Mouse (Mus musculus) bone marrow macrophage, adult 2 months (primary cell): ENCODE results near the gene Tmem26. TPM values are rescaled to one million over a fixed set of nuclear protein-coding genes. Genes with fewer than 3 reads are reported as not detected.
A peak's percentile ranks its signal among the peaks of the same experiment; 100 is the strongest.
"Not testable (repeated sequence)": the region's sequence is repeated elsewhere in the genome, so short reads cannot be mapped to it uniquely, and the experiment has no call there.

Experiments
- H3K27ac ChIP-seq: 2 replicates; pipeline ENCODE4 v1.5.1; 2012; ENCODE audit warnings: low read depth, low read length; ENCODE audit not compliant: insufficient read depth
- H3K4me1 ChIP-seq: 2 replicates; pipeline ENCODE4 v1.6.1; 2012; ENCODE audit warnings: low read length; ENCODE audit not compliant: control insufficient read depth, insufficient read depth
- H3K4me3 ChIP-seq: 2 replicates; pipeline ENCODE4 v1.5.1; 2012; ENCODE audit warnings: mild to moderate bottlenecking, low read length, moderate library complexity; ENCODE audit not compliant: insufficient read depth
- CTCF ChIP-seq: IDR thresholded peaks from 2 replicates; pipeline ENCODE4 v1.5.1; 2012; ENCODE audit warnings: low read depth, mild to moderate bottlenecking, low read length, moderate library complexity
- POLR2A ChIP-seq: IDR thresholded peaks from 2 replicates; pipeline ENCODE4 v1.6.1; 2012; ENCODE audit warnings: mild to moderate bottlenecking, low read depth, low read length, borderline replicate concordance
- polyA plus RNA-seq: library from polyadenylated mRNA; stranded (reverse); fragments of >200 nt; gene quantifications from 2 replicates; pipeline ENCODE4 v1.2.4, GENCODE M21; 2012; ENCODE audit not compliant: missing spikeins, insufficient read depth, insufficient read length

Tmem26 gene
- polyA plus RNA-seq, 1 experiment, result 0.32 TPM

DNA sequence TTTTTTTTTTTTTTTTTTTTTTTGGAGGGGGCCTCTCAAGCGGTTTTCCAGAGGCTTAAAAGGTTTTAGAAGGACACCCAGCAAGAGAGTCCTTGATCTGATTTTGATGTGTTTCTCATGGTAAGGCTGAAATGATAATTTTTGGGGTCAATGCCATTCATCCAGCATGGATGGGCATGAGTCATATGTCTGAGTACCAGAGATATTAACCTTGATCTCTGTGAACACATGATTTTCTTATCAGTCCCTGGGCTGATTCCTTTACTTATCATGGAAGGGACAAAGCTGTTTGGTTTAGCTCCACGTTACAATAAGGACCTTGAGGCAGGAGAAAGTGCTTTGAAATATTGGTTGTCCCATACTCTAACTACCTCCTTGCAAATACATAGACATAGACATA, 10.5 kb upstream of the Tmem26 start:
- no peak overlapping the region for H3K4me3 ChIP-seq
- H3K4me1 ChIP-seq, result peaks cover 5% of the 10 kb centered on the region; the same call in 1 of the 2 replicates
- H3K27ac ChIP-seq, result no peak overlapping the region
- TF ChIP-seq POLR2A, result no peak
- no peak for TF ChIP-seq CTCF

DNA sequence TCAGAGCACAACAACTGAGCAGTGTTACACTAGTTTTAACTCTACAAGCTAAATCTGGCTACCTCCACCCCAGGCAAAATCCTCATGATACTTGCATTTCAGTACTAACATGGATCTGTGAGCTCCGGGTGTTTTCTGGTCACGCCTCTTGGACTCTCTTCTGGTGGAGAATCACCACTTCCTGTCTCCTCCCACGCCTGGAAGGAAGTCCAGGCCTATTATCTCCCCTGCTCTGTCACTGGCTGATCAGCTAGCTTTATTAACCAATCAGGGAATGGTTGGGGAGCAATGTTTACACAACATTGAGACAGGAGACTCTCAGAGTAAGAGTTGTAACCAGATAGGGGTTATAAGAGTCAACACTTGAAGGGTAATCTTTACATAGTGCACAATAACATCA, 9.1 kb upstream of the Tmem26 start:
- Histone ChIP-seq H3K4me1 (peaks cover 5% of the 10 kb centered on the region; the same call in 1 of the 2 replicates), H3K27ac (no peak overlapping the region), H3K4me3 (no peak overlapping the region)
- TF ChIP-seq POLR2A (no peak), CTCF (no peak)

- Histone ChIP-seq H3K4me1 (peaks cover 5% of the 10 kb centered on the region; the same call in 1 of the 2 replicates), H3K27ac (no peak overlapping the region), H3K4me3 (no peak overlapping the region)
- TF ChIP-seq POLR2A, result no peak
- TF ChIP-seq CTCF, result no peak
Measured at GRCm38 (mm10) chr10:68715396-68715795, 8.1 kb upstream of the Tmem26 start.

DNA sequence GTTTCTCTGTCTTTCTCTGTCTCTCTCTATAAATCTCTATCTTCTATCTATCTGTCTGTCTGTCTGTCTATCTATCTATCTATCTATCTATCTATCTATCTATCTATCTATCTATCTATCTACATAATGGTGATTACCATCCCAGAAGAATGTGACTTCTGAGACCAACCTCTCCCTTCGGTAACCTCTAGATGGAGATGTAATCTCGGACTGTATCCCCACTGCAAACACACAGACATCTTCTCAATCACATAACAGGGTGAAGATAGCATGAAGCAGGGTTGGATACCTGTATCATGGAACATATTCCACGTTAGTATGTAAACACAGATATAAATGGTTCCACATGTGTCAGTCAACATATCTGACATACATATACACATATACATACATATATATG, 5.1 kb upstream of the Tmem26 start:
- no peak for TF ChIP-seq CTCF
- no peak for TF ChIP-seq POLR2A
- Histone ChIP-seq H3K4me1 (peaks cover 3% of the 10 kb centered on the region; the same call in 1 of the 2 replicates), H3K4me3 (no peak overlapping the region)

DNA sequence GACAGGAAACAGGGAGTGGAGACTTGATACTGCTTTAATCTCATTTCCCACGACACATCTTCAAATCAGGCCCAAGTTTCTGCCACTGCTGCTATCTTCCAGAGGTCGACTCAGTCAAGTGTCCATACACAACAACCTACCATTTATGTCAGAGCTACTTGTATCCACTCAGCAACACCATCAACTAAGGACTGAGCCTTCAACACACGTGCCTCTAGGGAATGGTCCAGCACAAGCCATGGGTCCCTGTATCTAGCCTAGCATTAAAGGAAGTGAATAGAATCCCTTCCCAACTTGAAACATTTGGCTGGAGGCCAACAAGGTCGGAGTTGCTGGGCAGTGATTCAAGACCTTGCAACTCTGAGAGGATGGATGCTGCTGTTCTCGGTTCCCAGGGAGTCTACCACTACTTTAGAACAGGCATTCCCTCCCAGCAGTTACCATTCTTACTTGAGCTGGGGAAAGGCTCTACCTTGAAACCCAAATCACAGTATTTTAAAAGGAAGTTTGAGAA, 2.5 kb upstream of the Tmem26 start:
- TF ChIP-seq CTCF, result no peak
- TF ChIP-seq POLR2A, result no peak
- Histone ChIP-seq H3K4me3 (no peak overlapping the region), H3K4me1 (peaks cover 6% of the 10 kb centered on the region; the same call in 1 of the 2 replicates), H3K27ac (no peak overlapping the region)

More for the DNA sequence above, 5.1 kb upstream of the Tmem26 start:
- no peak overlapping the region for H3K27ac ChIP-seq

DNA sequence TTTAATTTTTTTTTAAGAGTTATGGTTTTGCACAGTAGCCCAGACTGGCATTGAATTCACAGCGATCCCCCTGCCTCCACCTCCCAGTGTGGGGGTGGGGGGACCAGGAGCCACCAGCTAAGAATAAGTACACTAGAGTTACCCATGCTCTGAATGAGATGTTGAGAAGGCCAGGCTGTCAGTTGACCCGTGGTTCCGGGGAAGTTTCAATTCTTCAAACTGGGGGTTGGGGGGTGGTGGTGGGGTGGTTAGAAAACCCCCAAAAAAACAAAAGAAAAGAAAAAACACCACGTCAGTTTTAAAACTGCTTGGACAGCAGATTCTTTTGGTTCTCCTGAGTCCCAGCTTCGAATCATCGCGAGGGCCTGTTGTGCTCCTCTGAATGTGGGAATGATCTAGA, 431 bp upstream of the Tmem26 start:
- Histone ChIP-seq H3K4me1 (peaks cover 6% of the 10 kb centered on the region; the same call in 1 of the 2 replicates), H3K27ac (no peak overlapping the region), H3K4me3 (no peak overlapping the region)
- no peak for TF ChIP-seq POLR2A
- TF ChIP-seq CTCF, result no peak

GRCm38 (mm10) chr10:68724361-68724720, 895 bp downstream of the Tmem26 start:
- Histone ChIP-seq H3K27ac (no peak overlapping the region), H3K4me3 (peak overlapping the region; percentile 46), H3K4me1 (peaks cover 6% of the 10 kb centered on the region; the same call in 1 of the 2 replicates)
- TF ChIP-seq POLR2A (no peak), CTCF (no peak)

DNA sequence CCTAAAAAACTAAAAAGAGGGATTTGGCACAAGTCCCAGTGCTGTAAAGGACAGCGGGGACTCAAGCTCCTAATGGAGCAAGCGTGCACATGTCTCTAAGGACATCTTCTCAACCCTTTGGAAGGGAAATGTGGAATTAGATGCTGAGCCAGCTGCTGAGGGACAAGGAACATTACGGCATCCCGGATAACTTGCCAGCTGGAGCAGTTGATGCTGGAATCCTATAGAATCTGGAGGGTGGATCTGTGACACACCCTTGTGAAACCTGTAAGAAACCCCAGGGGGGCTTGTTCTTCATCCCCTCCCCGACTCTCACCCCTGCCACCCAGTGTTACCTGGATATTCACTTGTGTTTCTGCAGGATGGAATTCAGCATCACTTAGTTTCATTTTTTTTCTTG, 4.0 kb downstream of the Tmem26 start:
- Histone ChIP-seq H3K4me1 (peaks cover 6% of the 10 kb centered on the region; the same call in 1 of the 2 replicates), H3K4me3 (no peak overlapping the region), H3K27ac (no peak overlapping the region)
- no peak for TF ChIP-seq POLR2A
- no peak for TF ChIP-seq CTCF

GRCm38 (mm10) chr10:68735621-68736020, 12.2 kb downstream of the Tmem26 start:
- no peak overlapping the region for H3K27ac ChIP-seq
- TF ChIP-seq CTCF (no peak), POLR2A (no peak)
- H3K4me3 ChIP-seq, result no peak overlapping the region
- H3K4me1 ChIP-seq, result peaks cover 7% of the 10 kb centered on the region

GRCm38 (mm10) chr10:68737391-68737790, 13.9 kb downstream of the Tmem26 start:
- Histone ChIP-seq H3K4me3 (no peak overlapping the region), H3K4me1 (peaks cover 7% of the 10 kb centered on the region), H3K27ac (no peak overlapping the region)
- TF ChIP-seq CTCF (no peak), POLR2A (no peak)

DNA sequence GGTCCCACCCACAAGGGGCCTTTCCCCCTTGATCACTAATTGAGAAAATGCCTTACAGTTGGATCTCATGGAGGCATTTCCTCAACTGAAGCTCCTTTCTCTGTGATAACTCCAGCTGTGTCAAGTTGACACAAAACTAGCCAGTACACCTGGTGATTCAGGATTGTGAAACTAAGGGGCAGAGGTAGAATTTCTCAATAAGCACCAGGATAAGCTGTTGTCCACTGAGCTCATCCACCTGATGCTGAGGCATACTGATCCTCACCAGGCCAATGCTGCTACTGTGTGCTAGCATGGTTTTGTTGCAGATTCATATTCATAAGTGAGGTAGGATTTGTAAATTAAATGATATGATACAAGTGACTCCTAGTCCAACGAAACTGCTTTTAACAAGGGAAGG, 15.5 kb downstream of the Tmem26 start:
- not testable (repeated sequence) for H3K27ac ChIP-seq, H3K4me1 ChIP-seq, H3K4me3 ChIP-seq

DNA sequence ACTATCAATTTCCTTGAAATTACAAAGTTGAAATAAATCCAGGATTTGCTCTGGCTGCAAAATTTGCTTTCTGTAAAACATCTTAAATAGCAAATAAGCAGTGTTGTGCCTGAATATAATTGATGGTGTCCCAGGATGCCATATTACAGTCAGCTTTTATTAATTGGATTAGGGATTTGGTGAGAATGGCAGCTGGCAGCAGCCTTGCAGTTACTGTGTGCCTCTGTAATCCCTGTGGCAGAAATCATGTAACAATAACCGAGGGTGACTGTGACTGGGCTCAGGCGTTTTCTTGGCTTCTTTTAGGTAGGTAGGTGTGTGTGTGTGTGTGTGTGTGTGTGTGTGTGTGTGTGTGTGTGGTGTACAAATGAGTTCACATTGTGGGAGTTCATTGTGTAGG, 16.8 kb downstream of the Tmem26 start:
- TF ChIP-seq CTCF, result no peak
- TF ChIP-seq POLR2A, result no peak
- H3K4me1 ChIP-seq, result peaks cover 7% of the 10 kb centered on the region
- no peak overlapping the region for H3K27ac ChIP-seq
- no peak overlapping the region for H3K4me3 ChIP-seq
